Mouse (Mus musculus) ES-E14 (cell line): ENCODE results near the gene Ube2g2. TPM values are rescaled to one million over a fixed set of nuclear protein-coding genes. Genes with fewer than 3 reads are reported as not detected.
A peak's percentile ranks its signal among the peaks of the same experiment; 100 is the strongest.

ENCODE experiments used
- DNase-seq: peaks from one replicate; pipeline ENCODE4 v3.0.0-alpha.2; 2013; ENCODE audit warnings: low read depth, low spot score
- H3K27ac ChIP-seq: 2 replicates; pipeline ENCODE4 v1.5.1; 2012; ENCODE audit warnings: low read depth, mild to moderate bottlenecking, low read length, moderate library complexity, mixed read lengths; ENCODE audit not compliant: poor library complexity, insufficient read depth, severe bottlenecking
- H3K36me3 ChIP-seq: 2 replicates; pipeline ENCODE4 v1.6.1; 2012; ENCODE audit warnings: mild to moderate bottlenecking, low read length, moderate library complexity, mixed read lengths; ENCODE audit not compliant: control insufficient read depth, poor library complexity, insufficient read depth, severe bottlenecking
- H3K4me1 ChIP-seq, 2 experiments: fragments of 150-350 bp in 1 of 2; sonication (generic) in 1 of 2; 2 replicates each; pipeline ENCODE4 v1.6.1; 2012; ENCODE audit warnings: low read length in 2 of 2, mild to moderate bottlenecking in 1 of 2, mixed read lengths in 1 of 2; ENCODE audit not compliant: control insufficient read depth in 2 of 2, insufficient read depth in 2 of 2, poor library complexity in 1 of 2
- H3K4me3 ChIP-seq, 2 experiments: fragments of 150-350 bp in 1 of 2; sonication (generic) in 1 of 2; 2 replicates each; pipeline ENCODE4 v1.5.1; 2012; ENCODE audit warnings: low read length in 2 of 2, low read depth in 1 of 2, mild to moderate bottlenecking in 1 of 2, mixed read lengths in 1 of 2; ENCODE audit not compliant: insufficient read depth in 1 of 2, poor library complexity in 1 of 2, severe bottlenecking in 1 of 2
- H3K9ac ChIP-seq: 2 replicates; pipeline ENCODE4 v1.6.1; 2012; ENCODE audit warnings: low read depth, mild to moderate bottlenecking, low read length, mixed read lengths; ENCODE audit not compliant: poor library complexity, insufficient read depth, severe bottlenecking
- H3K9me3 ChIP-seq: fragments of 150-350 bp; sonication (generic); 2 replicates; pipeline ENCODE4 v1.6.1; 2012; ENCODE audit warnings: low read depth, mild to moderate bottlenecking, low read length; ENCODE audit not compliant: control insufficient read depth, insufficient read depth
- CHD2 ChIP-seq: IDR thresholded peaks from 2 replicates; pipeline ENCODE4 v1.6.1; 2014; ENCODE audit warnings: mild to moderate bottlenecking, low read depth, low read length, inconsistent platforms
- HCFC1 ChIP-seq: IDR thresholded peaks from 2 replicates; pipeline ENCODE4 v1.6.1; 2012; ENCODE audit warnings: low read length, inconsistent platforms, borderline replicate concordance; ENCODE audit not compliant: insufficient read depth
- MAFK ChIP-seq: IDR thresholded peaks from 2 replicates; pipeline ENCODE4 v1.6.1; 2014; ENCODE audit warnings: mild to moderate bottlenecking, low read depth, low read length, inconsistent platforms; ENCODE audit not compliant: insufficient read depth
- ZC3H11A ChIP-seq: IDR thresholded peaks from 2 replicates; pipeline ENCODE4 v1.6.1; 2012; ENCODE audit warnings: low read depth, mild to moderate bottlenecking, inconsistent platforms, low read length, borderline replicate concordance
- ZNF384 ChIP-seq: IDR thresholded peaks from 2 replicates; pipeline ENCODE4 v1.6.1; 2012; ENCODE audit warnings: low read depth, low read length, inconsistent platforms
- in situ Hi-C, 2 experiments: fragments of 600-800 bp; cut with MboI; formaldehyde crosslinking; loops; one replicate each; pipeline ENCODE4 v1.15.1; 2025; ENCODE audit warnings: low sequenced_read_pairs in 2 of 2, inconsistent platforms in 1 of 2; ENCODE audit not compliant: unreplicated experiment in 2 of 2
- total RNA-seq: library from RNA; depleted of rRNA; stranded (reverse); fragments of 300-350 nt; gene quantifications from 2 replicates; pipeline ENCODE4 v1.2.3, GENCODE M21; 2012

The Ube2g2 gene
- total RNA-seq, 1 experiment: 32.7 TPM

DNA sequence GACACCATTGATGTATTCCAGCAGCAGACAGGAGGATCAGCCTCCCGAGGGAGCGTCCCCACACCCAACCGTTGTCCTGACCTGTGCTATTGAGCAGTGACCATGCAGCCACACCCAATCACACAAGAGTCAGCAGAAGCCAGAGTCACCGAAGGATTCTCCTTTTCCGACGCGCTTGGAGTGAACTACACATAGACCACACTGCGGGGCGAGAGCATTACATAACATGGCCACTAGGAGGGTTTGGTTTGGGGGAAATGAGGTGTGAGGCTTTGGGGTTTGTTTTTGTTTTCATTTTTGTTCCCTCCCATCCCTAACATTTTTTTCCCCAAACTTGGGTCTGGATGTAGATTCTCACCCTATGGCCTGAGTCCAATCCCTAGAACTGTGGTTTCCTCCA, 5.9 kb upstream of the Ube2g2 start:
- no peak for DNase-seq
- Histone ChIP-seq H3K9me3 (no peaks in the 10 kb centered on the region), H3K9ac (no peak overlapping the region), H3K4me1 (no peaks in the 10 kb centered on the region; a peak in 2 of 4 replicates), H3K4me3 (no peak overlapping the region), H3K36me3 (peaks cover 37% of the 10 kb centered on the region), H3K27ac (no peak overlapping the region)
- in situ Hi-C loops: no loop called here
- no peak for TF ChIP-seq HCFC1
- TF ChIP-seq ZC3H11A: no peak
- TF ChIP-seq CHD2: no peak
- no peak for TF ChIP-seq ZNF384
- TF ChIP-seq MAFK: no peak

GRCm38 (mm10) chr10:77616926-77617325, 5.1 kb upstream of the Ube2g2 start:
- Histone ChIP-seq H3K9ac (no peak overlapping the region), H3K4me1 (no peaks in the 10 kb centered on the region; a peak in 1 of 4 replicates), H3K9me3 (no peaks in the 10 kb centered on the region), H3K4me3 (no peak overlapping the region), H3K36me3 (peaks cover 32% of the 10 kb centered on the region), H3K27ac (no peak overlapping the region)
- in situ Hi-C loops: no loop called here
- DNase-seq: no peak
- TF ChIP-seq ZNF384: no peak
- TF ChIP-seq ZC3H11A: no peak
- TF ChIP-seq HCFC1: no peak
- TF ChIP-seq CHD2: no peak
- no peak for TF ChIP-seq MAFK

- in situ Hi-C loops: no loop called here
- no peak overlapping the region for H3K27ac ChIP-seq
- DNase-seq: no peak
- TF ChIP-seq CHD2 (no peak), MAFK (no peak), ZNF384 (no peak), ZC3H11A (no peak), HCFC1 (no peak)
- peak overlapping the region; percentile 93 for H3K9ac ChIP-seq
- H3K4me1 ChIP-seq: peaks cover 0 to 5% of the 10 kb centered on the region in 2 experiments; a peak in 2 of 4 replicates
- no peaks in the 10 kb centered on the region for H3K9me3 ChIP-seq
- H3K36me3 ChIP-seq: peaks cover 8% of the 10 kb centered on the region
- H3K4me3 ChIP-seq: peak overlapping the region; percentile 86 to 92
Observed at GRCm38 (mm10) chr10:77621546-77621945, 529 bp upstream of the Ube2g2 start.

GRCm38 (mm10) chr10:77623069-77623492, 1.0 kb downstream of the Ube2g2 start:
- in situ Hi-C loops: no loop called here
- Histone ChIP-seq H3K4me3 (peak overlapping the region; percentile 86 to 92), H3K9ac (peak overlapping the region; percentile 93; the same call in 1 of the 2 replicates), H3K36me3 (no peaks in the 10 kb centered on the region; the same call in 1 of the 2 replicates), H3K9me3 (no peaks in the 10 kb centered on the region), H3K27ac (no peak overlapping the region), H3K4me1 (peaks cover 0 to 5% of the 10 kb centered on the region in 2 experiments; a peak in 2 of 4 replicates)
- TF ChIP-seq ZNF384: no peak
- TF ChIP-seq CHD2: no peak
- TF ChIP-seq HCFC1: no peak
- DNase-seq: no peak
